Mouse (Mus musculus): ENCODE results near the gene Rnase4. TPM values are rescaled to one million over a fixed set of nuclear protein-coding genes. Genes with fewer than 3 reads are reported as not detected.

The Rnase4 gene
- 28.7 TPM in 2 replicates for total RNA-seq (2021)
- long read RNA-seq, transcript Rnase4-202 (2 exons, 1,460 nt) = major isoform, 93 of 129 reads
- long read RNA-seq, transcript Rnase4-201 (2 exons, 1,518 nt) = minor isoform, 14 of 129 reads
- long read RNA-seq, partial matches to known transcripts = 15 of 129 reads
- long read RNA-seq, other reads (novel, unspliced or antisense) = 7 of 129 reads

GRCm38 (mm10) chr14:51090921-51091900 is at the start of gene Rnase4, which contains the start of gene Ang:
Gene Rnase4 (plus strand): TSS chr14:51091077.
Gene Ang (plus strand): TSS chr14:51091150.
- peak; percentile 21 for DNase-seq

DNA sequence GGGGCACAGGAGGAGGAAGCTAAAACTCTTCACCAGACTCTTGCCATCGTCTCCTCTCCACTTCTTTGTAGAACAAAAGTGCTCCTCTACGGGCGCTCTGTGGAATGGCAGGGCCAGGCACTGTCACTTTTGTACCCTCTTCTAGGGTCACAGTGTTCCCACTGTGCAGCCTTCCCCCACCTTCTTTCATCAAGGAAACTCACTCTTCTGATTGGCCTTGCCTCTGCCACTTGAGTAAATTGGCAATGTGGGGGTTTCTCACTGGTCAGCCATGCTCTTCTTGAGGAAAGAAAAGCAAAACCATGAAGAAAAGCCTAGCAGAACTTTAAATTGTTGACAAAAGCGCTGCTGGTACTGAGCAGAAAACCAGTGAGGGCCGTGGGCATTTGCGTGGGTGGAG is 49.1 kb upstream of the Rnase4 start, which contains the start of gene Rnase9:
Rnase9 (minus strand) TSS at position 101 of the 400 bp plus-strand sequence.
- DNase-seq = no peak

DNA sequence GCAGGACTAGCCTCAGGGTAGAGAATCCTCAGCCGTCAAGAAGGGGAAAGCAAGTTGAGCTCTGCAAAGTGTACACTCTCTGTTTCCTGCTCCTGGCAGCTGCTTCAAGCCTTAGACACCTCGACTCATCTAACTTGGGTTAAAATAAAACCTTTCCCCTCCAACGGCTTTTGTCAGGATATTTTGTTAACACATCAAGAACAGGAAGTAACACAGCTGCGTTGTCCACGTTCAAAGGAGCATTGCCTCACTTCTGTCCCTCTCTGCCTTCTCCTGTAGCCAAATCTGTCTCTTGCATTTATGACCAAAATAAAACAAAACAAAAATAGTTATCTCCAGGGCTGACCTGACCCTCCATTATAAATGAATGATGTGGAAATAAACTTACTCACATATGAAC is 43.0 kb upstream of the Rnase4 start:
- DNase-seq = no peak

- DNase-seq = no peak
These were observed 40.8 kb upstream of the Rnase4 start, which contains the start of gene Rnase11 for GRCm38 (mm10) chr14:51050063-51050462. Gene Rnase11 (minus strand): TSS chr14:51050163.

- DNase-seq = no peak
These were observed 38.9 kb upstream of the Rnase4 start for GRCm38 (mm10) chr14:51051941-51052340.

DNA sequence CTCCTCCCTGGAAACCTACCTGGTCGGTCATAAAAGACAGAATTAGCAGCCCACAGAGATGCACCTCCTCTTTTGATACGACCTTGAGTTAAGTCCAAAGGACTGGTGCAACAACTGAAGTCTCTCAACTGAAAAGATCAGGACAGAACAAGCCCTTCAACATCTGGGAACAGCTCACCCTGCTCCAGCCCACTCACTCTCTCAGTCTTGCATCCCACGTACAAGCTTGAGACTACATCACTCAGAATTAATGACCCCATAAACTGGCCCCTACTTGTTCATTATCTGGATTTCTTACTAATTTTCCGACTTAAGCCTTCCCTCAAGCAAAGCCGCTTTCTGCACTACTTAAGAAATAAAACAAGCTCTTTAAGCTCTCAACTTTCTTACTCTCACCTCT is 37.7 kb upstream of the Rnase4 start:
- DNase-seq = no peak

DNA sequence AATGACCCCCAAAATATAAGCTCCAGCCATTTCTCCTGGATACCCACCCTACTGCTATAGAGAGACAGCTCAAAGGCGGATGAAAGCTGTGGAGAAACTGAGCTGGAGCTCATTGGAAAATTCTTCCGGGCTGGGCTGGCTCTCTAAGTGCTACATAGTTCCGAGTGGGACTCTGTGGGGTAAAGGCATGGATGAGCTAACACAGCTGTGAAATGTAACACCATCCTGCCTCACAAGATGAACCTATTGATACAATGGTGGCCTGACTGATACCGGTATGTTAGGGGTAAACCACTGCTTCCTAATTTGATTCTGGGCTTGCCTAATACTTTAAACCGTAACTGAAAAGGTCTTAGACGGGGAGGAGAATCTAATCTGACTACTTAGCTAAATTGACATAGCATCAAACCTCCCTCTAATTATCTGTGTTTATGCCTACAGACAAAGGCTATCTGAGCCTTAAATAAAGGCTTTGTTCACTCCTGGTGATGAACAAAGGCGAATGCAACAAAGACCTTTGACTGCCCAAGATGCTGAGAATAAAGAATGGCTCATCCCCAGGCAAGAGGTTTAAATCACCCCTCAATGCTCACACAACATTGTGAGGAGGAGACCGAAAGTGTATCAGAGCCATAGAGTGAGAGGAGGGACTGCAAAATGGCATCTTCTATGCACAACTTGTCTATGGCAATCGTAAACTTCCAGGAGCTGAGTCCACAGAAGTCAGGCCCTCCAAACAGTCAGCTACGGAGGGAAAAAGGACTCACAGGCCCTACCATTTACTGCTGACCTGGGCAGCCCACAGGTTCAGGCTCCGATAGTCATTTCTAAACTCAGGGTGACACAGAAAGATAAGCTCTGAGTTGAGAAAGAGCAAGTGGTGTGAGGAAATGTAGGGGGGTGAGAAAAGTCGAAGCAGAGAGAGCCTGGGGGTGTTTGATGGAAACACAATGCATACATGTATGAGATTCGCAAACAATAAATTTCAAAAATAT is 36.3 kb upstream of the Rnase4 start:
- no peak for DNase-seq

DNA sequence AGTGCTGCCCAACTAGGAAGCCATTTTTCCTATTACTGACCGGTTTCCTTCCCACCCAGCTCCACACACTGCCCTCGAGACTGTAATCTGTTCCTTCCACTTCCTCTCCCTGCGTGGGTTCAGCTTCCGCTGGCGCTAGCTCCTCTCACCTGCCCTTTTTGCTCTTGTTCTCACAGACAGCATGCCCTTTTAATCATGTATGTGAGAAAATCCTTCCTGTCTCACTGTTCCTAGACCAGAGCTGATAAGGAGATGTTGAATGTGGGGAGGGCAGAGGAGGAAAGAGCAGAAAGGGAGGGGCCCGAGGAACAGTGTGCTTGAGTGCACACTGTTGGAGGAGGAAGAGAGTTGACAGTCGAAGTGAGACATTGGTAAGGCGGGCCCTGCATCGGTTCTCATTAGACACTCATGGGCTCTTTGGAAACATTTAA is 33.5 kb upstream of the Rnase4 start, which contains the start of gene Rnase12:
Rnase12 (minus strand) TSS at position 261 of the 431 bp plus-strand sequence.
- DNase-seq = no peak

DNA sequence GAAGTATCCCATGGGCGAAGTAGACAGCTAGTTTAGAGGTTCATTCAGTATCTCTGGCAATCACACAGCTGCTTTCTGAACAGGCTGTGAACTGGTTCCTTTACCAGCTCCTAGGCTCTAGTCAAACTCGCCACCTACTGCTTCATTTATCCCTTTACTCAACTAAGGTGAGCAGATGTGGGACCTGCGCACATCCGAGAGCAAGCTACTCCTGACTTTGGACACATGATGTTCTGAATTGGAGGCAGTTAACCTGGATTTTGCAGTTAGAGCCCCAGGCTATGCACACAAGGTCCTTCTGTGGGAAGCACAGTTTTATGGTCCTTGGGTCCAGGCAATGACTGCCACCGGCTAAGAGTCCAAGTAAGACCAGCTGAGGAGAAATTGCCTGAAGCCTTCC is 30.1 kb upstream of the Rnase4 start:
- no peak for DNase-seq

DNA sequence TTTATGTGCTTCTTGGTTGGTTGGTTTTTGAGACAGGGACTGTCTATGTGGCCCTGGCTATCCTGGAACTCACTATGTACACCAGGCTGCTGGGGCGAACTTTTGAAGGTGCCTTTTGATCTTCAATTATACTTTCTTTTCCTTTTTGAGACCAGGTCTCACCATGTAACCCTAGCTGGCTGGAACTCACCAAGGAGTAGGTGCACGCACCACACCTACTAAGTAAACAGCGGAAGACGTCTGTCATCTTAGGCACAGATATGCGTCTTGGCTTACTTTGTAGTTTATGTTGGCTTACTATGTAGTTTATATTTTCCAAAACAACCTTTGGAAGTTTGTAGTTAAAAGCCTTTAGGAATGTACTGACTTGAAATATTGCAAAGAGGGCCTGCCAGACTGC is 21.9 kb upstream of the Rnase4 start:
- no peak for DNase-seq

DNA sequence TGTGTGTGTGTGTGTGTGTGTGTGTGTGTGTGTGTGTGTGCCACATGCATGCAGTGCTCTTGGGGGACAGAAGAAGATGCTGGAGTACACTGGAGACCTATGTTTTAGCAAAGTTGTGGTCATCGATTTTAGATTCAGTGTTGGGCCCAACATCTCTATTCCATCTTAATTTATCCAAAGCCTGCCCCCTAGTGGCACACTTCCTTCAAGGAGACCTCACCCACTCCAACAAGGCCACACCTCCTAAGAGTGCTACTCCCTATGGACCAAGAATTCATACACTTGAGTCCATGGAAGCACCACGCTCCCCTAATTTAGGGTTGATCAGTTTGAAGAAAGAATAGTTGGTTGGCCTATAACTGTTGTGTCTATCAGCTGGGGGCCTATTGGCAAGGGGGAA is 21.3 kb upstream of the Rnase4 start:
- DNase-seq = peak; percentile 26

DNA sequence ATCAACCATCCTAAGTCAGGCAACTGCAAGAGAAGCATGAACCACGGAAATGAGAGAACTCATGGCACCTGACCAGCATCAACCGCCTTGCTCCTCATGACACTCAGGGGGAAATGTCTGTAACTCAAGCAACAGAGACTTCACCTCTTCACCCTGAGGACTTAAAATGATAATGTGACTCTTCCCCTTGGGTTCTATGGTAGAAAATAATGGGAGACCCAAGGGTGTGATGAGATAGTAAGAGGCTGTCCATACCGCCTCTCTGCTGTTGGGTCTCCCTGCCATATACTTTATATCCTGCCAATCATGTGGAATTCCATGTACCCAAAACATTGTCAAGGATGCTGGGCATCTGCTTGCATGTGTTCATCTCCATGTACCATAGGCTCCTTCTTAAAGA is 16.5 kb upstream of the Rnase4 start, which contains the start of gene Olfr750:
Olfr750 (minus strand) TSS at position 101 of the 400 bp plus-strand sequence.
- DNase-seq = no peak

DNA sequence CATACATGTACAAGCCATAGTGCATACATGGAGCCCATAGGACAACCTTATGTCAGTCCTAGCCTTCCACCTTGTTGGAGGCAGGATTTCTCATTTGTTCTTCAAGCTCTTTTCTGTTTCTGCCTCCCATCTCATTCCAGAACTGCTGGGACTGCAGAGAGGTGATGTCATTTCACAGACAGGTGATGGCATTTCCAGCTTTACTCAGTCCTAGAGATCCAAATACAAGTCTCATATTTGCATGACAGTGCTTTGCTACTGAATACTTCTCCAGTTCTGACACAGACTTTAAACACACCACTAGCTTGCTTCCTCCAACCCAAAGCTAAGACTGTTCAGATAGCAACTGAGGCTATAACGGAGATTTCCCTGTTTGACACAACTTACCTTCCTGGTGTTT is 11.7 kb upstream of the Rnase4 start:
- no peak for DNase-seq

GRCm38 (mm10) chr14:51081035-51081434 is 9.8 kb upstream of the Rnase4 start:
- no peak for DNase-seq

DNA sequence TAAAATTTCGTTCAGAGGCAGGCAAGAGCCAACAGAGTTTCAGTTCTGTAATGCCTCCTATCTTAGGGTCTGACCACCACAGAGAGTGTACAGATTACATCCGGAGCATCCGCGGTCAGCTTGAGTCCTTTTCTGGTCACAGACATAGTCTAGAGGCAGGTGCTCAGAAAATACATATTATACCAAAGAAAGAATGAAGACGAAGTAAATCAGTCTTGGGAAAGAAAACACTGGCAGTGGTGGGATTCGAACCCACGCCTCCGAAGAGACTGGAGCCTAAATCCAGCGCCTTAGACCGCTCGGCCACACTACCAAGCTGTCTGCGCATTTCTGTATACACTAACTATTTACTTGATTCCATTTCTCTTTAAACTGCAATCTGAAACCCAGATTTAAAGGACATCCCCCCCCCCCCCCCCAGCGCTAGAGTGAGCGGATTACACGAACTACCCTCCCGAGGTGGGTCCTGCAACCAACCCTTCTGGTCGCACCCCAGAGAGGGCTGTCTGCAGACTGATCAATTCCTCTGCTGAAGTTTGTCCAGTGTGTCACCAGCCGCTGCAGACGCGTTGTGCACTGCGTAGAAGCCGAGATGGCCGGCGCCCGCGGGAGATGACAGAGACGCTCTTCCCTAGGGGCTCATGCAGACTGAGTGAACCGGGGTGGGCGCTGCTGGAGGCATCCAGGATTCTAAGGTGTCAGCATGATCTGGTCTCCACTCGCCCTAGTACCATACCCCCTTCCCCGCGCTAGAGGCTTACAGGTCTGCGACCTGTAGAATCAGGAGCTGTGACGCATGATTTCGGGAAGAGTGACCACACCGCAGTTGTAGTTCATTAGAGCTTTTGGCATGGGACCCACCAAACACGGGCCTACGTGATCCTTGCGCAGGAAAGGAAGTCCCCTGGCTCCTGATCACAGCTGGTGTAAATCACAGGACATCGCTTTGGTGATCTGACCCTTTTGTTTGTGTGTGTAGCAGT is 8.0 kb upstream of the Rnase4 start:
- peak; percentile 70 for DNase-seq

GRCm38 (mm10) chr14:51083805-51084204 is 7.1 kb upstream of the Rnase4 start:
- no peak for DNase-seq

GRCm38 (mm10) chr14:51085086-51085485 is 5.8 kb upstream of the Rnase4 start:
- no peak for DNase-seq

GRCm38 (mm10) chr14:51085911-51086310 is 5.0 kb upstream of the Rnase4 start:
- DNase-seq = no peak

DNA sequence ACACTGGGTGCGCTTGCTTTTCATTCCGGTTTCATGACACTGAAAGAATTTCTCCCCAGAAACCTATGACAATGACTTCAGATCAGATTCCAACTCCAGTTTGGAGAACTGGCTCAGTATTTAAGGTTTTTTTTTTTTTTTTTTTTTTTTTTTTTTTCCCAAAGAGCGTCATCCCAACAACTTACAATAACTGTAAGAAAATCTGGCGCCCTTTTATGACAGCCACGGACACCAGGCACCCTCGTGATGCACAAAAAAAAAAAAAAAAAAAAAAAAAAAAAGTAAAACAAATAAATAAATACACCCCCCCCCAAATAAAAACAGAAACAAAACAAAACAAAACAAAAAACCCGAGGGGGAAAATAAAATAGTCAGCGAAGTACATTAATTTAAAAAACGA is 3.1 kb upstream of the Rnase4 start:
- no peak for DNase-seq

DNA sequence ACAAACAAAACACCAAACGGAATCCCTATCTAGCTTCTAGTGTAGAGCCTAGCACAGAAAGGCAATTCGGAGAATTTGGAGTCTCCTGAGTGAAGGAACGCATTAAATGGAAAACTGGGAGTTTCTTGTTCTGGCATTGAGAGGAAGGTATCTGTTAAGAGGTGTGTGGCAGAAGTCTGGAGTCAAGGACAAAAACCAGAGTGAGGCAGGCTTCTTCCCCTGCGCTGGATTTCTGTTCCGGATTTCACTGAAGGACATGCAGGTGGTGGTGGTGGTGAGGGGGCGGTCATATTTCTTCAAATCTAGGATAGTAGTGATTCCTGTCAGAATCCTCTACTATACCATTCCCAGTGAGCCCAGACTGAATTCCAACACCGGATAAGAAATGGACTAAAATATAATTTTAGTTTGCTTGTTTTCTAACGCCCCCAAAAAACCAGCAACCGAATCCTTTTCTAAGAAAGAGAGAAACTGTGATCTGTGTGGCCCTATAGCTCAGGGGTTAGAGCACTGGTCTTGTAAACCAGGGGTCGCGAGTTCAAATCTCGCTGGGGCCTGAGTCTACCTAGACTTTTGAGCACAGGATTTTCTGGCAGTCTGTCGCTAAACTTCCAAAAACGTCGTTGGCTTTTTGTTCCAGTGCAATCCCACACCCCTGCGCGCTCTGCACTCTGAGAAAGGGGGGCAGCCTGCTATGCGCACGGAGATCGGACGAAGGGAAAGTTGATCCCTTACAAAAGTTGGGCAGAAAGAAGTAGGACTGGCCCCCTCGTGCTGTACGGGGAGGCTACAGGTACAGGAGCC is 2.5 kb upstream of the Rnase4 start:
- peak; percentile 87 for DNase-seq

Measured in adrenal gland, postnatal 25 days (tissue).